Mouse (Mus musculus) stomach, postnatal 0 days (tissue): ENCODE data around the gene Lef1. TPM values are rescaled to one million over a fixed set of nuclear protein-coding genes. Genes with fewer than 3 reads are reported as not detected.

Experiments used
- ATAC-seq: fragments of 200-750 bp; cut with Nextera tagmentation; 2 replicates; pipeline ENCODE4 v1.8.0; 2017; ENCODE audit not compliant: low FRiP score, low TSS enrichment
- DNase-seq: peaks from one replicate; pipeline ENCODE4 v3.0.0-alpha.2; 2016; ENCODE audit warnings: low spot score
- H3K27ac ChIP-seq: fragments of 300-500 bp; sonication (generic); replicated peaks from 2 replicates; pipeline ENCODE4 v1.5.1; 2014; ENCODE audit warnings: mild to moderate bottlenecking, control low read depth
- H3K27me3 ChIP-seq: fragments of 300-500 bp; sonication (generic); 2 replicates; pipeline ENCODE4 v1.6.1; 2014; ENCODE audit warnings: low read length; ENCODE audit not compliant: control insufficient read depth, insufficient read depth
- H3K36me3 ChIP-seq: fragments of 300-500 bp; sonication (generic); 2 replicates; pipeline ENCODE4 v1.6.1; 2014; ENCODE audit warnings: low read length, mixed read lengths; ENCODE audit not compliant: control insufficient read depth, insufficient read depth
- H3K4me1 ChIP-seq: fragments of 300-500 bp; sonication (generic); replicated peaks from 2 replicates; pipeline ENCODE4 v1.6.1; 2014; ENCODE audit warnings: antibody characterized with exemption; ENCODE audit not compliant: control insufficient read depth, insufficient read depth
- H3K4me2 ChIP-seq: fragments of 300-500 bp; sonication (generic); replicated peaks from 2 replicates; pipeline ENCODE4 v1.6.1; 2014; ENCODE audit warnings: low read depth, mild to moderate bottlenecking, control low read depth, moderate library complexity
- H3K4me3 ChIP-seq: fragments of 300-500 bp; sonication (generic); 2 replicates; pipeline ENCODE4 v1.5.1; 2014; ENCODE audit warnings: low read depth, low read length, control low read depth
- H3K9ac ChIP-seq: fragments of 300-500 bp; sonication (generic); 2 replicates; pipeline ENCODE4 v1.6.1; 2014; ENCODE audit warnings: mild to moderate bottlenecking, low read length, control low read depth, mixed read lengths
- H3K9me3 ChIP-seq: fragments of 300-500 bp; sonication (generic); 2 replicates; pipeline ENCODE4 v1.6.1; 2016; ENCODE audit warnings: low read length; ENCODE audit not compliant: control insufficient read depth
- CTCF ChIP-seq: IDR thresholded peaks from 2 replicates; pipeline ENCODE4 v1.5.1; 2016; ENCODE audit warnings: antibody characterized with exemption, low read depth, mild to moderate bottlenecking, moderate library complexity
- EP300 ChIP-seq: optimal IDR thresholded peaks from 2 replicates; pipeline ENCODE3; 2016; ENCODE audit warnings: antibody characterized with exemption
- WGBS: fragments of 180-500 bp; shearing (Covaris S2); extraction: QIAGEN DNeasy Blood & Tissue Kit; methylation state at CpG from one replicate; pipeline ENCODE4 v1.1.7; 2014; 5-methylcytosine and 5-hydroxymethylcytosine counted together
- polyA plus RNA-seq: library from polyadenylated mRNA; unstranded; fragments of >200 nt; fragmentation: Nextera tagmentation; extraction: Ambion mirVana; gene quantifications from 2 replicates; pipeline ENCODE4 v1.2.1, GENCODE M21; 2015

Gene Lef1
- polyA plus RNA-seq, 1 experiment from 2014 or later: 0.50 TPM

- no peak overlapping the region for H3K27ac ChIP-seq
- ATAC-seq (no peak), DNase-seq (no peak)
- H3K9ac ChIP-seq: no peak overlapping the region
- no peaks in the 10 kb centered on the region for H3K9me3 ChIP-seq
- no peak overlapping the region for H3K4me3 ChIP-seq
- H3K36me3 ChIP-seq: no peaks in the 10 kb centered on the region
- no peaks in the 10 kb centered on the region for H3K4me1 ChIP-seq
- TF ChIP-seq CTCF (no peak), EP300 (no peak)
- H3K4me2 ChIP-seq: no peak overlapping the region
- WGBS: 61% methylated on average over 4 of the region's 4 CpGs
- no peaks in the 10 kb centered on the region for H3K27me3 ChIP-seq
Observed at GRCm38 (mm10) chr3:131172293-131172692, 62.0 kb downstream of the Lef1 start.

- Histone ChIP-seq H3K36me3 (no peaks in the 10 kb centered on the region), H3K9ac (no peak overlapping the region), H3K4me2 (no peak overlapping the region), H3K4me3 (no peak overlapping the region), H3K4me1 (no peaks in the 10 kb centered on the region), H3K27me3 (no peaks in the 10 kb centered on the region), H3K9me3 (no peaks in the 10 kb centered on the region), H3K27ac (no peak overlapping the region)
- WGBS: 81% methylated on average over 11 of the region's 11 CpGs
- ATAC-seq (no peak), DNase-seq (no peak)
- TF ChIP-seq EP300: no peak
- no peak for TF ChIP-seq CTCF
Observed at GRCm38 (mm10) chr3:131181006-131181405, 70.7 kb downstream of the Lef1 start.

- H3K4me3 ChIP-seq: no peak overlapping the region
- no peaks in the 10 kb centered on the region for H3K27me3 ChIP-seq
- WGBS: 60% methylated on average over 6 of the region's 6 CpGs
- H3K9me3 ChIP-seq: no peaks in the 10 kb centered on the region
- ATAC-seq: no peak
- H3K27ac ChIP-seq: no peak overlapping the region
- no peaks in the 10 kb centered on the region for H3K4me1 ChIP-seq
- DNase-seq: no peak
- H3K9ac ChIP-seq: no peak overlapping the region
- H3K36me3 ChIP-seq: no peaks in the 10 kb centered on the region
- TF ChIP-seq EP300 (no peak), CTCF (no peak)
- no peak overlapping the region for H3K4me2 ChIP-seq
Observed at GRCm38 (mm10) chr3:131182158-131182557, 71.9 kb downstream of the Lef1 start.

GRCm38 (mm10) chr3:131186193-131186592, 75.9 kb downstream of the Lef1 start:
- no peak for ATAC-seq
- Histone ChIP-seq H3K4me3 (no peak overlapping the region), H3K9ac (no peak overlapping the region), H3K4me2 (no peak overlapping the region), H3K4me1 (no peaks in the 10 kb centered on the region), H3K27me3 (no peaks in the 10 kb centered on the region), H3K27ac (no peak overlapping the region), H3K9me3 (no peaks in the 10 kb centered on the region), H3K36me3 (no peaks in the 10 kb centered on the region)
- no peak for DNase-seq
- TF ChIP-seq CTCF (no peak), EP300 (no peak)
- 71% methylated on average over 5 of the region's 5 CpGs for WGBS

- TF ChIP-seq EP300: no peak
- TF ChIP-seq CTCF: no peak
- H3K27me3 ChIP-seq: no peaks in the 10 kb centered on the region
- no peak overlapping the region for H3K9ac ChIP-seq
- H3K36me3 ChIP-seq: no peaks in the 10 kb centered on the region
- no peak for DNase-seq
- WGBS: 22% methylated on average over 11 of the region's 11 CpGs
- no peak overlapping the region for H3K27ac ChIP-seq
- H3K4me3 ChIP-seq: no peak overlapping the region
- no peaks in the 10 kb centered on the region for H3K9me3 ChIP-seq
- ATAC-seq: no peak
- no peaks in the 10 kb centered on the region for H3K4me1 ChIP-seq
- no peak overlapping the region for H3K4me2 ChIP-seq
Observed at GRCm38 (mm10) chr3:131190239-131190638, 80.0 kb downstream of the Lef1 start.

- WGBS: 78% methylated on average over 19 of the region's 19 CpGs
- Histone ChIP-seq H3K27ac (no peak overlapping the region), H3K36me3 (no peaks in the 10 kb centered on the region), H3K9ac (no peak overlapping the region), H3K4me2 (no peak overlapping the region), H3K27me3 (no peaks in the 10 kb centered on the region), H3K9me3 (no peaks in the 10 kb centered on the region), H3K4me3 (no peak overlapping the region), H3K4me1 (no peaks in the 10 kb centered on the region)
- DNase-seq (no peak), ATAC-seq (no peak)
- TF ChIP-seq CTCF: no peak
- no peak for TF ChIP-seq EP300
Observed at GRCm38 (mm10) chr3:131190671-131191367, 80.5 kb downstream of the Lef1 start.
